13 mouse cellular contexts compared by ENCODE assay signal in the genomic region with DNA sequence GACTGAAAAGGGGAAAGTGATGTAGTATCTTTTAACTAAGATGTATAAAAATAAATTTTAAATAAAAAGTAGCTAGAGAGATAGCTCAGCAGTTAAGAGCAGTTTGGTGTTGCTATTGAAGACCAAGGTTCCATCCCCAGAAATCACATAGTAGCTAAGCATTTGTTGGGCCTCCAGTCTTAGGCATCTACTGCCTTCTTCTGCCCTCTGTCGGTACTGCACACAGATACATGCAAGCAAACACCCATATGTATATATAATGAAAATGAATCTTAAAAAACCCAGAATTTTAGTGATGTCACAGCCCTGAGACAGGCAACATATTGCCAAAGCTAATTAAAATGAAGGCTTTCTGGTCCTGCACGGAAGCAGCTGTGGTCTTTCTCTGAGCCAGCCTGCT. TPM values are rescaled to one million over a fixed set of nuclear protein-coding genes. Genes with fewer than 3 reads are reported as not detected.
DNase-seq lines count a peak whose midpoint lies in the region; ATAC-seq and TF ChIP-seq lines count a peak whose summit lies in the region.
"Had no signal": no experiment of that assay in that cellular context is flagged by ENCODE, and none has a peak within 500 bp of the region (broad histone marks: within the 10 kb centered on the region; RNA-seq: fewer than 3 reads in every experiment).

No protein-coding gene starts in this region.

- H3K9ac ChIP-seq in forebrain, embryonic 14.5 days (ENCODE audit: low read length), result no peak overlapping the region
- no peak overlapping the region for H3K9ac ChIP-seq in forebrain, embryonic 16.5 days (replicated peaks; ENCODE audit: low read depth, low read length)
- H3K9ac ChIP-seq in lung, embryonic 14.5 days, result no peak overlapping the region

- H3K36me3 ChIP-seq in forebrain, embryonic 14.5 days (ENCODE audit: control insufficient read depth, insufficient read depth, low read length), result no peaks in the 10 kb centered on the region
- no peaks in the 10 kb centered on the region for H3K36me3 ChIP-seq in forebrain, embryonic 16.5 days (ENCODE audit: control insufficient read depth, insufficient read depth)
- H3K36me3 ChIP-seq in lung, embryonic 14.5 days (ENCODE audit: insufficient read depth), result no peaks in the 10 kb centered on the region

- H3K9me3 ChIP-seq in forebrain, embryonic 14.5 days (replicated peaks; ENCODE audit: control insufficient read depth, low read length), result no peaks in the 10 kb centered on the region
- H3K9me3 ChIP-seq in forebrain, embryonic 16.5 days (ENCODE audit: control insufficient read depth, low read length), result peaks cover 2% of the 10 kb centered on the region; the same call in 1 of the 2 replicates
- H3K9me3 ChIP-seq in lung, embryonic 14.5 days (ENCODE audit: low read depth, low read length), result no peaks in the 10 kb centered on the region

- no peak for ATAC-seq in forebrain, embryonic 14.5 days
- ATAC-seq in forebrain, embryonic 16.5 days, result no peak
- no peak for ATAC-seq in lung, embryonic 14.5 days (ENCODE audit: insufficient read depth)

- WGBS in forebrain, embryonic 14.5 days, result 45% methylated on average over 2 of the region's 2 CpGs
- WGBS in forebrain, embryonic 16.5 days, result 36% methylated on average over 2 of the region's 2 CpGs
- 51% methylated on average over 2 of the region's 2 CpGs for WGBS in lung, embryonic 14.5 days

- H3K4me3 ChIP-seq in forebrain, embryonic 14.5 days (ENCODE audit: low read depth, low read length), result no peak overlapping the region
- no peak overlapping the region for H3K4me3 ChIP-seq in forebrain, embryonic 16.5 days (replicated peaks; ENCODE audit: low read length)
- no peak overlapping the region for H3K4me3 ChIP-seq in lung, embryonic 14.5 days (ENCODE audit: low read depth, low read length)

- no peak overlapping the region for H3K4me2 ChIP-seq in forebrain, embryonic 14.5 days (ENCODE audit: low read length)
- H3K4me2 ChIP-seq in forebrain, embryonic 16.5 days (ENCODE audit: low read length), result no peak overlapping the region
- H3K4me2 ChIP-seq in lung, embryonic 14.5 days, result no peak overlapping the region

- peak; percentile 1 for DNase-seq in forebrain, embryonic 14.5 days (ENCODE audit: low spot score)
- peak; percentile 49 for DNase-seq in lung, embryonic 14.5 days
- no peak for DNase-seq in lung, postnatal 4 days
- peak; percentile 55 for DNase-seq in ES-CJ7 (ENCODE audit: low read depth, low spot score)
- peak; percentile 40 for DNase-seq in induced T-regulatory cell, adult 2 months (ENCODE audit: low read depth)
- no peak for DNase-seq in ovary, postnatal 10 days (ENCODE audit: low spot score)
- no peak for DNase-seq in kidney, adult 9 months
- DNase-seq: cerebellum, adult 18-20 months; kidney, adult 18-20 months; spleen, adult 18-20 months; thymus, postnatal 36 days had no signal

- H3K27me3 ChIP-seq in forebrain, embryonic 14.5 days (replicated peaks; ENCODE audit: control insufficient read depth, insufficient read depth, low read length), result no peaks in the 10 kb centered on the region
- H3K27me3 ChIP-seq in forebrain, embryonic 16.5 days (replicated peaks; ENCODE audit: control insufficient read depth, insufficient read depth, low read length), result no peaks in the 10 kb centered on the region
- no peaks in the 10 kb centered on the region for H3K27me3 ChIP-seq in lung, embryonic 14.5 days (ENCODE audit: insufficient read depth, low read length)

- no peaks in the 10 kb centered on the region for H3K4me1 ChIP-seq in forebrain, embryonic 14.5 days (ENCODE audit: control insufficient read depth, insufficient read depth, low read length)
- 0 out of 2 replicates have a peak, but pooled peaks cover 2% of the 10 kb centered on the region for H3K4me1 ChIP-seq in forebrain, embryonic 16.5 days (replicated peaks; ENCODE audit: control insufficient read depth, insufficient read depth, low read length)
- no peaks in the 10 kb centered on the region for H3K4me1 ChIP-seq in lung, embryonic 14.5 days (ENCODE audit: insufficient read depth)

- TF ChIP-seq CTCF in lung, embryonic 14.5 days (IDR thresholded peaks at IDR 0.05; ENCODE audit: low read depth), result peak; percentile 59

- H3K27ac ChIP-seq in forebrain, embryonic 14.5 days (ENCODE audit: low read depth, low read length), result no peak overlapping the region
- no peak overlapping the region for H3K27ac ChIP-seq in forebrain, embryonic 16.5 days (ENCODE audit: low read length)
- H3K27ac ChIP-seq in lung, embryonic 14.5 days (ENCODE audit: low read depth), result no peak overlapping the region

RNA-seq across cellular contexts. Expression of a gene that starts 15.9 kb away (rescaled TPM):
- not detected in 2 replicates for polyA plus RNA-seq in forebrain, embryonic 14.5 days (2014; fragmentation: Nextera tagmentation; extraction: Ambion mirVana)
- polyA plus RNA-seq in forebrain, embryonic 16.5 days (2015; fragmentation: Nextera tagmentation; extraction: Ambion mirVana), result not detected in 2 replicates
- not detected in 2 replicates for polyA plus RNA-seq in lung, embryonic 14.5 days (2014; fragmentation: Nextera tagmentation; extraction: Ambion mirVana)
- polyA plus RNA-seq: liver, adult 2 months had no signal

Comparison
In these comparisons a context has a peak if more than half of its experiments do, and no peak if none do; other contexts are left out.
1. DNase-seq: peak in forebrain, embryonic 14.5 days (single experiment), lung, embryonic 14.5 days (single experiment), ES-CJ7 (single experiment) and induced T-regulatory cell, adult 2 months (single experiment); none in lung, postnatal 4 days (0 of 2), ovary, postnatal 10 days (single experiment) and kidney, adult 9 months (single experiment).